Mouse (Mus musculus): Measurements from ENCODE around the gene Kctd4. TPM values are rescaled to one million over a fixed set of nuclear protein-coding genes. Genes with fewer than 3 reads are reported as not detected.
"Not testable (repeated sequence)": the region's sequence is repeated elsewhere in the genome, so short reads cannot be mapped to it uniquely, and the experiment has no call there.

The Kctd4 gene
- 1.8 TPM in 2 replicates for polyA plus RNA-seq (2015; fragmentation: Nextera tagmentation; extraction: Ambion mirVana)

DNA sequence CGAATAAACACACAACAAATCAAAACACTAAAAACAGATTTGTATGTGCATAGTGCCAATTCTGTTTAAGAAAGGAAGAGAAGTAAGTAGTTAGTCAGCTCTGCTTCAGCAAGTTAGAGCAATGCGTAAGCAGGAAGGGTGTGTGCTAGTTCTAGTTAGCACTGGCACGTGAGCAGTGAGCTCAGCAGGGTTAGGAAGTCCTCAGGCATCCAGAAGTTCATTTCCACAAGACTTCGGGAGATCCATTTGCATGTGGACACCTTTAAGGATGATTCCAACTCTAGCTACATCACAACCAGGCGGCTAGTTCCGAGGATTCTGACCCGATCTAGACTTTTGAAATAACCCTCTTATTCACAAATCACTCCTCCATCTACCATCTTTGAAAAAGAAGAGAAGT, at the start of gene Kctd4:
Kctd4 (plus strand) TSS at position 244 of the 400 bp plus-strand sequence.
- no peak within 1 kb of the TSS for H3K9ac ChIP-seq
- no peaks in the 10 kb centered on the region for H3K27me3 ChIP-seq
- no peaks in the 10 kb centered on the region for H3K9me3 ChIP-seq
- WGBS, result 79% methylated on average over 7 of the region's 7 CpGs
- ATAC-seq (ENCODE audit: insufficient number of reproducible peaks, low FRiP score, low TSS enrichment, low read depth), result no peak
- no peak within 1 kb of the TSS for H3K4me2 ChIP-seq
- no peaks in the 10 kb centered on the region for H3K36me3 ChIP-seq
- H3K4me1 ChIP-seq, result no peaks in the 10 kb centered on the region
- H3K4me3 ChIP-seq, result no peak within 1 kb of the TSS
- no peak within 1 kb of the TSS for H3K27ac ChIP-seq

DNA sequence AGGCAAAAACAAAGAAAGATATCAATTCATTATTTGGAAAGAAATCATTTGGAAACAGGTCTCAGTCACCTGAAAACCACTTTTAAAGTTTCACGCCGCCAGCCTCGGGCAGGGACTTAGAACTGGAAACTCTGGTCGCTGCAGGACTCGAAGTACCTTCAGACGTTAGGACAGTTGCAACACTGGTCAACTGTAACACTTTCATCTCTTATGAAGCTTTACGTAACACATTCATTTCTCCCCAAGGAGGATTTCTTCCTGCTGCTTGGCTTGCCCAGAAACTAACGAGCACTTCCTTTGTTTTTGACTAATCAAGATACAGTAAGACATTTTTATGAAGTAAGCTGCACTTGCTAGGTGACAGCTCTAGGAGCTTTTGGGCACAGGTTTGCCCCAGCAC, 47.9 kb upstream of the Kctd4 start:
- peaks cover 11% of the 10 kb centered on the region for H3K36me3 ChIP-seq
- no peak overlapping the region for H3K4me2 ChIP-seq
- WGBS, result 73% methylated on average over 8 of the region's 8 CpGs
- peaks cover 5% of the 10 kb centered on the region for H3K4me1 ChIP-seq
- no peak overlapping the region for H3K9ac ChIP-seq
- ATAC-seq (ENCODE audit: insufficient number of reproducible peaks, low FRiP score, low TSS enrichment, low read depth), result no peak
- no peak overlapping the region for H3K27ac ChIP-seq
- no peaks in the 10 kb centered on the region for H3K9me3 ChIP-seq
- H3K27me3 ChIP-seq, result no peaks in the 10 kb centered on the region
- no peak overlapping the region for H3K4me3 ChIP-seq

DNA sequence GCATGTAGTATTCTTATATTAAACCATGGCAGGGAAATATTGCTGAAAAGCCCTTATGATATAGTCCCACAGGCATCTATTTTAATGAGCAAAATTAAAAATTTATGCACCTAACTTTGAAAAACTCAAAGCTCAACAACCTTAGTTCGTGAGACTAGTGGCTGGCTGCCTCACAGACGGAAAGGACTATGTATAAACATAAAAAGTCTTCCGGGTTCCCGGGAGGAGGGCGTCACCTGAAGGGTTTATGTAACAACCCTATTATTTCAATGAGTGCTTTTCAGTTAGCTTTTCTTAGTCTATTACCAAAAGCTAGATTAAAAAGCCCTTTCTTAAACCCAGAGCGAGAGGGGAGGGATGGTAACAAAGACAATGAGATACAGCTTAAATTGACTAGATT, 42.8 kb upstream of the Kctd4 start:
- no peak for ATAC-seq (ENCODE audit: insufficient number of reproducible peaks, low FRiP score, low TSS enrichment, low read depth)
- Histone ChIP-seq H3K4me1 (no peaks in the 10 kb centered on the region), H3K27me3 (no peaks in the 10 kb centered on the region), H3K9ac (no peak overlapping the region), H3K4me3 (no peak overlapping the region), H3K9me3 (no peaks in the 10 kb centered on the region), H3K36me3 (0 out of 2 replicates have a peak, but pooled peaks cover 5% of the 10 kb centered on the region), H3K4me2 (no peak overlapping the region), H3K27ac (no peak overlapping the region)
- 65% methylated on average over 6 of the region's 6 CpGs for WGBS

DNA sequence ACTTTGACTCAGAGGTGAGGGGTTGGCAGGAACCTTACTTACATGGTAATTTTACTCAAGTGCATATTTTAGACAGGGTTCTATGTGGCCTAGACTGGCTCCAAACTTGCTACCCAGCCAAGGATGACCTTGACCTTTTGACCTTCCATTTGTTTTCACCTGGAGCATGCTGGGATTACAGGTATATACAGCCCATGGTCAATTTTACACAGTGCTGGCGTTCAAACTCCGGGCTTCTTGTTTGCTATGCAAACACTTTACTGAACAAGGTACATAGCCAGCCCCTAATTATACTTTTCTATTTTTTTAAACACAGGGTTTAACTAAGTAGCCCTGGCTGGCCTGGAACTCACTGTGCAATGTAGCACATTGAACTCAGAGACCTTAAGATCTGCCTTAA, 42.1 kb upstream of the Kctd4 start:
- ATAC-seq (ENCODE audit: insufficient number of reproducible peaks, low FRiP score, low TSS enrichment, low read depth), result no peak
- Histone ChIP-seq H3K36me3 (0 out of 2 replicates have a peak, but pooled peaks cover 5% of the 10 kb centered on the region), H3K27me3 (no peaks in the 10 kb centered on the region), H3K4me1 (no peaks in the 10 kb centered on the region), H3K4me2 (no peak overlapping the region), H3K9ac (no peak overlapping the region), H3K4me3 (no peak overlapping the region), H3K27ac (no peak overlapping the region), H3K9me3 (no peaks in the 10 kb centered on the region)
- 97% methylated on average over 2 of the region's 2 CpGs for WGBS

DNA sequence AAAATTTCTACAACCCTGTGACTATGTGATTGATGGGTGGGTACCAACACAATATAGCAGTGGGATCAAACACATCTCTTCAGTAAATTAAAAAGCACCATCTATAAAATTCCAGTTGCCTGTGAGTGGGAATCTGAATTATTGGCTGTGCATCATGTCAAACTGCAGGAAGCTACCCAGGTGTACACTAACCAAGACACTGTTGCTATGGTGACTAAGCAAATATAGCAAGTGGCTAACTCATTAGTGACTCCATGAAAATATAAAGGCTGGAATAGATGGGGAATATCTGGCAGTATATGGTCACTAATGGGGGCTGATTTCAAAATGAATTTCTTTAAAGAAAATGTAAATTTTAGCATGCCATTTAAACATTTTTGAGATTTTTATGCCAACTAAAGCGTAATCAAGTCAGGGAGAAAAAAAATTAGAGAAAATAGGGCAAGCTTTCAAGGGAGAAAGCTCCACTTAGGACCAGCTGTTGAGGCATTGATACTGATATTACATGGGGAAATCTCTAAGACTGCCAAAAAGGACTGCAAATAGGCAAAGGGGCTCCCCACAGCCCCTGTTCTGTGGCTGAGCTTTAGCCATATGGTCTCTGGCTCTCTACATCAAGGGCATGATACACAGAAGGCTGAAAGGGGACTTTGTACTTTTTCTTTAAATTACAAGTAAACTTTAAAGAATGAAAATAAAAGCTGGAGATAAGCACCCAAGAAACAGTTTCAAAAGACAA, 31.3 kb upstream of the Kctd4 start:
- no peaks in the 10 kb centered on the region for H3K36me3 ChIP-seq
- no peak for ATAC-seq (ENCODE audit: insufficient number of reproducible peaks, low FRiP score, low TSS enrichment, low read depth)
- H3K27ac ChIP-seq, result no peak overlapping the region
- H3K4me3 ChIP-seq, result no peak overlapping the region
- H3K4me1 ChIP-seq, result no peaks in the 10 kb centered on the region
- no peak overlapping the region for H3K4me2 ChIP-seq
- no peaks in the 10 kb centered on the region for H3K9me3 ChIP-seq
- no peak overlapping the region for H3K9ac ChIP-seq
- WGBS, result 89% methylated on average over 1 of the region's 1 CpGs
- H3K27me3 ChIP-seq, result no peaks in the 10 kb centered on the region

DNA sequence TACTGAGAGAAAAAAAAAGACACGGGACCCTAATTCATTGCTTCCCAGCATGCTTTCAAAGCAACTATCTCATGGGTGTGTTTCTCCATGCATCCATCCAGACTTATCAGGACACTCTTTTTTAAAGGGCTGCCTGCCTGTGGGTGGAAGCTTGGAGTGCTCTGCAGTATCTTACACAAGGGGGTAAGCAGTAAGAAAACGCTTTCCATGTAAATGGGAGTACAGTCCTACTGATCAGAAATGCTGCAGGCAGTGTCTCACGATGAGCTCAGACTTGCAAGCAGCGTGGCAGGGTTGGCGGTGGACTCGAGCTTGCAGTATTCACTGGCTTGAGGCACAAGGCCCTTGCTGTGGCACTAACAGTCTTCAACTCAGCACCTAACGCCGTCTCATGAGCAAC, 25.1 kb upstream of the Kctd4 start:
- not testable (repeated sequence) for ATAC-seq (ENCODE audit: insufficient number of reproducible peaks, low FRiP score, low TSS enrichment, low read depth); H3K4me3 ChIP-seq; H3K4me1 ChIP-seq; H3K9me3 ChIP-seq; H3K27me3 ChIP-seq; H3K4me2 ChIP-seq; H3K27ac ChIP-seq; H3K9ac ChIP-seq; H3K36me3 ChIP-seq
- 88% methylated on average over 8 of the region's 8 CpGs for WGBS

DNA sequence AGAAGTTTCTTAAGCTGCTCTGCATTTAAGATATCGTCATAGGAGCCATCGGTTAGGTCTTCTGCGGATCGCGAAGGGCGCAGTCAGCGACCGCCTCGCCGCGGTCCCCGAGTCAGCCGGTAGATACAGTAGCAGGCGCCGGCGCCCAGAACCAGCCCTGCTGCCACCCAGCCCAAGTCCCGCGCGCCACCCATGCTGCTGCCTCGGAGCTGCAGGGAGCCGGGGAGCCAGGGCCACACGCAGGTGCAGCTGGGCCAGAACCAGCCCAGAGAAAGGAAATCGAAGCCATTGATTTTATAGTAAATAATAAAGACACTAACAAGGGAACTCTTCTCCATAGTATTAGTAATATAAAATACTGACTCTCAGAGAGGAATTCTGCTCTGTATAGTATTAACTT, 23.5 kb upstream of the Kctd4 start:
- WGBS, result 95% methylated on average over 23 of the region's 23 CpGs
- H3K4me2 ChIP-seq, result no peak overlapping the region
- no peak overlapping the region for H3K4me3 ChIP-seq
- no peak for ATAC-seq (ENCODE audit: insufficient number of reproducible peaks, low FRiP score, low TSS enrichment, low read depth)
- no peaks in the 10 kb centered on the region for H3K36me3 ChIP-seq
- no peaks in the 10 kb centered on the region for H3K27me3 ChIP-seq
- no peak overlapping the region for H3K27ac ChIP-seq
- no peaks in the 10 kb centered on the region for H3K4me1 ChIP-seq
- H3K9me3 ChIP-seq, result no peaks in the 10 kb centered on the region
- no peak overlapping the region for H3K9ac ChIP-seq

DNA sequence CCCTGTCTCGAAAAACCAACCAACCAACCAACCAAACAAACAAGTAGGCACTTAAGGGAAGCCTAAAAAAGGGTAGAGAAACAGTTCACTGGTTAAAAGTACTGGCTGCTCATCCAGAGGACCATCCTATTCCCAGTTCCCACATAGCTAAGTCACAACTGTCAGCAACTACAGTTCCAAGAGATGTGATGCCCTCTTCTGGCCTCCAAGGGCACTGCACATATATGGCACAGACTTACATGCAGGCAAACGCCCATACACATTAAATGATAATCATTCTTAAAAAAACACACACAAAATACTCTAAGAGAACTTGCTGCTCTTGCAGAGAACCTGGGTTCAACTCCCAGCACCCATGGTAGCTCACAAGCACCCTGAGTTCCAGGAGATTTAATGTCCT, 20.4 kb upstream of the Kctd4 start:
- H3K27ac ChIP-seq, result no peak overlapping the region
- no peaks in the 10 kb centered on the region for H3K4me1 ChIP-seq
- H3K27me3 ChIP-seq, result no peaks in the 10 kb centered on the region
- no peak for ATAC-seq (ENCODE audit: insufficient number of reproducible peaks, low FRiP score, low TSS enrichment, low read depth)
- no peak overlapping the region for H3K4me2 ChIP-seq
- no peaks in the 10 kb centered on the region for H3K9me3 ChIP-seq
- WGBS, result 88% methylated on average over 2 of the region's 2 CpGs
- no peak overlapping the region for H3K9ac ChIP-seq
- no peaks in the 10 kb centered on the region for H3K36me3 ChIP-seq
- no peak overlapping the region for H3K4me3 ChIP-seq

DNA sequence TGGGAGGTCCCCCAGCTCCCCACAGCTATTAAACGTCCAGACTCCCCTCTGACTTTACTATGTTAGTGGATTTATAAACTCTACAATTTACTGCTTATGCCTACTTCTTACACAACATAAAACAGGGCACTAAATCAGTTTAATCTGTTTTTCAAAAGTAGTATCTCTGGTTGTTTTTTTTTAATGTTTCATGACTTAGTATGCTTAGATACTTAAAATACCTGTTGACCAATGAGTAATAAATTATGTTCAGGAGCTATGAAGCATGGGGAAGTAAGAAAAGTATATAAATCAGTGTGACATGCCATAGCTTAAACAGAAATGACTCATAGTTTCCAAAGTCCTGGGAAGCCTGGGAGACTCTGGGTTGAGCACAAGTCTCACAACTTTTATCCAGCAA, 17.1 kb upstream of the Kctd4 start:
- Histone ChIP-seq H3K9me3 (no peaks in the 10 kb centered on the region), H3K4me1 (no peaks in the 10 kb centered on the region), H3K27ac (no peak overlapping the region), H3K27me3 (no peaks in the 10 kb centered on the region), H3K9ac (no peak overlapping the region), H3K4me2 (no peak overlapping the region), H3K36me3 (no peaks in the 10 kb centered on the region), H3K4me3 (no peak overlapping the region)
- ATAC-seq (ENCODE audit: insufficient number of reproducible peaks, low FRiP score, low TSS enrichment, low read depth), result no peak
- 18% methylated on average over 1 of the region's 1 CpGs for WGBS

DNA sequence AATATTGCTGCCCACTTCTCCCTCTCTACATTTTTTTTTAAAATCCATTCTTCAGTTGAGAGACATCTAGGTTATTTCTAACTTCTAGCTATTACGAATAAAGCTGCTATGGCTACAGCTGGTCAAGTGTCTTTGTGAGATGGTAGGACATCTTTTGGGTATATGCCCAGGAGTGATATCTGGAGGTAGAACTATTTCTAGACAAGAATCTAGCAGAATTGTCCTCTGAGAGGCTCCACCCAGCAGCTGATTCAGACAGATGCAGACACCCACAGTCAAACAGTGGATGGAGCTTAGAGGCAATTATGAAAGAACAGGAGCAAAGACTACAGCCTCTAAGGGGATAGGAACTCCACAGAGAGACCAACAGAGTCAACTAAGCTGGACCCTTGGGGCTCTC, 13.3 kb upstream of the Kctd4 start:
- H3K27me3 ChIP-seq, result no peaks in the 10 kb centered on the region
- WGBS, result 94% methylated on average over 1 of the region's 1 CpGs
- no peak for ATAC-seq (ENCODE audit: insufficient number of reproducible peaks, low FRiP score, low TSS enrichment, low read depth)

DNA sequence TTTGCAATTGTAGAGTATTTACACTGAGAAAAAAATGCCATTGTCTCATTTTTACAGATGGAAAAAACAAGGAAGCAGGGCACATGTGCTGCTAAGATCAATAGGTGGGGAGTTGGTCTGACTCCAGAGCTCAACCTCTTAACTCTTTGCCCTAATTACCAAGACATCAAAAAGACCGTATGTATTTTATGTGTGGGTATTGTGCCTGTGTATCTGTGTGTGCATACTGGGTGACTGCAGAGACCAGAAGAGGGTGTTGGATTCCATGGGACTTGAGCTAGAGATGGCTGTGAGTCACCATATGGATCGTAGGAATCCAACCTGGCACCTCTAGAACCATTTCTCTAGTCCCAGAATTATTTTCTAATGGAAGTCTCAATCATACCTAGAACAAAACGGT, 12.4 kb upstream of the Kctd4 start:
- H3K27ac ChIP-seq, result no peak overlapping the region
- WGBS, result 77% methylated on average over 3 of the region's 3 CpGs
- no peaks in the 10 kb centered on the region for H3K4me1 ChIP-seq
- no peak overlapping the region for H3K4me2 ChIP-seq
- ATAC-seq (ENCODE audit: insufficient number of reproducible peaks, low FRiP score, low TSS enrichment, low read depth), result no peak
- no peak overlapping the region for H3K9ac ChIP-seq
- no peaks in the 10 kb centered on the region for H3K27me3 ChIP-seq
- no peaks in the 10 kb centered on the region for H3K9me3 ChIP-seq
- H3K4me3 ChIP-seq, result no peak overlapping the region
- no peaks in the 10 kb centered on the region for H3K36me3 ChIP-seq

More for the DNA sequence above, 13.3 kb upstream of the Kctd4 start:
- Histone ChIP-seq H3K36me3 (no peaks in the 10 kb centered on the region), H3K4me1 (no peaks in the 10 kb centered on the region), H3K27ac (no peak overlapping the region), H3K9me3 (no peaks in the 10 kb centered on the region), H3K9ac (no peak overlapping the region), H3K4me3 (no peak overlapping the region), H3K4me2 (no peak overlapping the region)

DNA sequence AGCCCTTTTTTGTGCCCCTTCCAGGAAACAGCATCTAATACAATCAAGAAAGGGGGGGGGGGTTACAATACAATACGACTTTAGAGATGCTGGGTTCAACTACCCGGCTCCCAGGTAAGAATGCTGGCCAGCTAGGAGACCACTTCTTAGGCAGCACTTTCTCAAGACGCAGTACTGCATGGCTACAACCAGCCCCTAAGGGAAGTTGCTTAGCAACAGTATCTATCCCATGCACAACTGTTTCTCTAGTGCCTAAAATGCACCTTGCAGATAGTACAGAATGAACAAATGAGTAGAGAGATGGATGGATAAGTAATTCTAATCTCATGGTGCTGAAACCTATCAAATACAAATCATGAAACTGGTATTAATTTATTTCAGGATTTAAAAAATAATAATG, 7.1 kb upstream of the Kctd4 start:
- WGBS, result 64% methylated on average over 3 of the region's 3 CpGs
- Histone ChIP-seq H3K27me3 (no peaks in the 10 kb centered on the region), H3K36me3 (no peaks in the 10 kb centered on the region), H3K27ac (no peak overlapping the region), H3K9me3 (no peaks in the 10 kb centered on the region), H3K4me3 (no peak overlapping the region), H3K4me1 (no peaks in the 10 kb centered on the region), H3K9ac (no peak overlapping the region), H3K4me2 (no peak overlapping the region)
- ATAC-seq (ENCODE audit: insufficient number of reproducible peaks, low FRiP score, low TSS enrichment, low read depth), result no peak

DNA sequence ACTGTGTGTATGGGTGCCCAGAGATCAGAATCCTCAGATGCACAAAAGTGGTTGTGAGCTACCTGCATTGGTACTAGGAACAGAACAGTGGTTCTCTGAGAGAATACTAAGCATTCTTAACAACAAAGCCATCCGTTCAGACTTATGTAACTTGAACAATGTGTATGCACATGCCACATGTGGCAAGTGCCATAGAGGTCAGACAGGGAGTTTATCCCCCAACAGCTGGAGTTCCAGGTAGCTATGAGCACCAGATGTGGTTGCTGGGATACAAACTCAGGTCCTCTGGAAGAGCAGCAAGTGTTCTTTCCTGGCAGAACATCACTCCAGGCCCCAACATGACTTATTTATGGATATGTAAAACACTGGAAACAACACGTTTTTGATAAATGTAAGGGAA, 1.8 kb upstream of the Kctd4 start:
- Histone ChIP-seq H3K4me2 (no peak overlapping the region), H3K36me3 (no peaks in the 10 kb centered on the region), H3K9me3 (no peaks in the 10 kb centered on the region), H3K4me1 (no peaks in the 10 kb centered on the region), H3K9ac (no peak overlapping the region), H3K4me3 (no peak overlapping the region), H3K27me3 (no peaks in the 10 kb centered on the region), H3K27ac (no peak overlapping the region)
- WGBS, result 25% methylated on average over 2 of the region's 2 CpGs
- ATAC-seq (ENCODE audit: insufficient number of reproducible peaks, low FRiP score, low TSS enrichment, low read depth), result no peak

Measured in limb, embryonic 15.5 days (tissue).